Mouse (Mus musculus) liver, adult 2 months (tissue): Measurements from ENCODE around the gene Fhit. TPM values are rescaled to one million over a fixed set of nuclear protein-coding genes. Genes with fewer than 3 reads are reported as not detected.

Experiments used
- DNase-seq: peaks from one replicate; pipeline ENCODE4 v3.0.0-alpha.2; 2011; ENCODE audit warnings: low read depth, low spot score; ENCODE audit errors: extremely low read depth
- H3K27ac ChIP-seq: fragments of 200-500 bp; replicated peaks from 2 replicates; pipeline ENCODE4 v1.5.1; 2012; ENCODE audit warnings: low read depth, mild to moderate bottlenecking, control low read depth, inconsistent platforms, low read length; ENCODE audit not compliant: insufficient read depth
- H3K27me3 ChIP-seq: fragments of 200-500 bp; 2 replicates; pipeline ENCODE4 v1.6.1; 2012; ENCODE audit warnings: mild to moderate bottlenecking, moderate library complexity, low read length, inconsistent platforms; ENCODE audit not compliant: control insufficient read depth, insufficient read depth
- H3K36me3 ChIP-seq: fragments of 200-500 bp; 2 replicates; pipeline ENCODE4 v1.6.1; 2012; ENCODE audit warnings: low read length, inconsistent platforms; ENCODE audit not compliant: control insufficient read depth, insufficient read depth
- H3K4me1 ChIP-seq: fragments of 200-500 bp; 2 replicates; pipeline ENCODE4 v1.6.1; 2011; ENCODE audit warnings: low read length; ENCODE audit not compliant: control insufficient read depth, insufficient read depth
- H3K4me3 ChIP-seq: fragments of 200-500 bp; 2 replicates; pipeline ENCODE4 v1.5.1; 2011; ENCODE audit warnings: low read depth, mild to moderate bottlenecking, control low read depth, low read length, moderate library complexity; ENCODE audit not compliant: insufficient read depth
- H3K79me2 ChIP-seq: fragments of 200-500 bp; 2 replicates; pipeline ENCODE4 v1.6.1; 2012; ENCODE audit warnings: inconsistent platforms, mild to moderate bottlenecking, low read length, moderate library complexity; ENCODE audit not compliant: control insufficient read depth, insufficient read depth
- H3K9ac ChIP-seq: fragments of 200-500 bp; 2 replicates; pipeline ENCODE4 v1.6.1; 2012; ENCODE audit warnings: low read depth, mild to moderate bottlenecking, control low read depth, inconsistent platforms, low read length
- CTCF ChIP-seq: fragments of 200-500 bp; IDR thresholded peaks from 2 replicates; pipeline ENCODE4 v1.5.1; 2011; ENCODE audit warnings: low read depth, low read length, control low read depth
- POLR2A ChIP-seq: fragments of 200-500 bp; IDR thresholded peaks from 2 replicates; pipeline ENCODE4 v1.6.1; 2011; ENCODE audit warnings: low read length, control low read depth; ENCODE audit not compliant: insufficient read depth; ENCODE audit errors: extremely low read depth
- WGBS: fragments of 180-500 bp; shearing (Covaris S2); methylation state at CpG from one replicate; pipeline ENCODE4 v1.1.7; 2018; 5-methylcytosine and 5-hydroxymethylcytosine counted together
- polyA plus RNA-seq: library from polyadenylated mRNA; depleted of rRNA; stranded (reverse); fragments of >200 nt; gene quantifications from 2 replicates; pipeline ENCODE4 v1.2.3, GENCODE M21; 2012
- total RNA-seq: library from RNA; depleted of rRNA; stranded (reverse); fragments of >200 nt; gene quantifications from 2 replicates; pipeline ENCODE4 v1.2.3, GENCODE M21; 2014

The Fhit gene
- total and polyA plus RNA-seq, 2 experiments: 7.6 to 7.8 TPM

GRCm38 (mm10) chr14:10209007-10209406 lies 952.8 kb downstream of the Fhit start:
- H3K27me3 ChIP-seq: no peaks in the 10 kb centered on the region
- H3K4me1 ChIP-seq: no peaks in the 10 kb centered on the region
- no peaks in the 10 kb centered on the region for H3K36me3 ChIP-seq
- H3K79me2 ChIP-seq: no peaks in the 10 kb centered on the region
- peak; percentile 9 for DNase-seq
- H3K27ac ChIP-seq: no peak overlapping the region
- TF ChIP-seq POLR2A (no peak), CTCF (no peak)
- no peak overlapping the region for H3K4me3 ChIP-seq
- 68% methylated on average over 3 of the region's 3 CpGs for WGBS
- H3K9ac ChIP-seq: no peak overlapping the region

GRCm38 (mm10) chr14:10205699-10206098 lies 956.1 kb downstream of the Fhit start:
- no peak for DNase-seq
- Histone ChIP-seq H3K4me1 (no peaks in the 10 kb centered on the region), H3K9ac (no peak overlapping the region), H3K27ac (no peak overlapping the region), H3K4me3 (no peak overlapping the region), H3K27me3 (no peaks in the 10 kb centered on the region), H3K36me3 (no peaks in the 10 kb centered on the region), H3K79me2 (no peaks in the 10 kb centered on the region)
- TF ChIP-seq POLR2A (no peak), CTCF (no peak)
- whole genome bisulfite sequencing: 93% methylated on average over 5 of the region's 5 CpGs

- no peaks in the 10 kb centered on the region for H3K27me3 ChIP-seq
- H3K4me3 ChIP-seq: no peak overlapping the region
- H3K27ac ChIP-seq: no peak overlapping the region
- no peaks in the 10 kb centered on the region for H3K36me3 ChIP-seq
- no peaks in the 10 kb centered on the region for H3K79me2 ChIP-seq
- H3K9ac ChIP-seq: no peak overlapping the region
- no peaks in the 10 kb centered on the region for H3K4me1 ChIP-seq
- WGBS: 84% methylated on average over 4 of the region's 4 CpGs
- no peak for DNase-seq
- TF ChIP-seq POLR2A (no peak), CTCF (no peak)
These were observed 956.5 kb downstream of the Fhit start for GRCm38 (mm10) chr14:10205290-10205689.

DNA sequence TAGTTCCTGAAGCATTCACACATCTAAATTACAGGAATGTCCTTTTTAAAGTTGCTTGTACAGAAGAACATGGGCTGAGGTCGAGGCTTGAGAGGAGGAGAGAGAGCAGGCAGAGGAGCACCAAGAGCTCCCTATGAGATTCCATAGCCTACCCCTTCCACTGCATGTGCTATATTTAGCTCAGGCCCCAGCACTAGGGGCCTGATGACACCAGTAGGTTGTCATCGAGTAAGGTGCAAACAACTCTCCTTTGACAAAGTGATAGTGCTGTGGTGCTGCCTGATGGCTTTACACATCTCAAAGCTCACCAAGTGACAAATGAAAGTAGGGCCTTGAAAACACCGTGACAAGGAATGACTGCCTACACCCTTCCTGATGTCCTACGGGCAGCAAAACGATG lies 967.7 kb downstream of the Fhit start:
- Histone ChIP-seq H3K27ac (no peak overlapping the region), H3K9ac (no peak overlapping the region), H3K4me3 (no peak overlapping the region), H3K79me2 (no peaks in the 10 kb centered on the region), H3K27me3 (no peaks in the 10 kb centered on the region), H3K4me1 (no peaks in the 10 kb centered on the region), H3K36me3 (no peaks in the 10 kb centered on the region)
- TF ChIP-seq CTCF (no peak), POLR2A (no peak)
- no peak for DNase-seq
- 69% methylated on average over 5 of the region's 5 CpGs for WGBS

- Histone ChIP-seq H3K27ac (no peak overlapping the region), H3K36me3 (no peaks in the 10 kb centered on the region), H3K4me3 (no peak overlapping the region), H3K4me1 (no peaks in the 10 kb centered on the region), H3K9ac (no peak overlapping the region), H3K27me3 (no peaks in the 10 kb centered on the region), H3K79me2 (no peaks in the 10 kb centered on the region)
- 99% methylated on average over 2 of the region's 2 CpGs for WGBS
- TF ChIP-seq CTCF: no peak
- no peak for TF ChIP-seq POLR2A
- DNase-seq: no peak
These were observed 990.1 kb downstream of the Fhit start for GRCm38 (mm10) chr14:10171761-10172160.

GRCm38 (mm10) chr14:10166641-10167429 lies 995.0 kb downstream of the Fhit start:
- Histone ChIP-seq H3K4me1 (no peaks in the 10 kb centered on the region), H3K36me3 (no peaks in the 10 kb centered on the region), H3K79me2 (no peaks in the 10 kb centered on the region), H3K27ac (no peak overlapping the region), H3K4me3 (no peak overlapping the region), H3K27me3 (no peaks in the 10 kb centered on the region), H3K9ac (no peak overlapping the region)
- TF ChIP-seq CTCF: no peak
- TF ChIP-seq POLR2A: no peak
- no peak for DNase-seq
- 81% methylated on average over 6 of the region's 6 CpGs for WGBS
